Mouse (Mus musculus) brain, embryonic 14.5 days (tissue): ENCODE results near the gene Rgs19.

Experiments used
- CTCF ChIP-seq: fragments of 200-500 bp; IDR thresholded peaks from 2 replicates; pipeline ENCODE4 v1.5.1; 2012; ENCODE audit warnings: inconsistent platforms, mild to moderate bottlenecking, moderate library complexity, borderline replicate concordance; ENCODE audit not compliant: insufficient read depth, insufficient read length; ENCODE audit errors: extremely low read depth
- POLR2A ChIP-seq: fragments of 200-500 bp; IDR thresholded peaks from 2 replicates; pipeline ENCODE4 v1.6.1; 2012; ENCODE audit warnings: mild to moderate bottlenecking, inconsistent platforms, borderline replicate concordance; ENCODE audit not compliant: poor library complexity, insufficient read depth, insufficient read length, severe bottlenecking; ENCODE audit errors: extremely low read depth

- no peak for TF ChIP-seq POLR2A
- TF ChIP-seq CTCF: peak; percentile 94
Observed at GRCm38 (mm10) chr2:181678780-181679179, 15.0 kb downstream of the Rgs19 start.
